Mouse (Mus musculus): ENCODE data around the gene RPS10-NUDT3.

RPS10-NUDT3 gene

GRCm38 (mm10) chr17:27554062-27554960 is 80.7 kb downstream of the RPS10-NUDT3 start:
- DNase-seq (ENCODE audit: low spot score): no peak

DNA sequence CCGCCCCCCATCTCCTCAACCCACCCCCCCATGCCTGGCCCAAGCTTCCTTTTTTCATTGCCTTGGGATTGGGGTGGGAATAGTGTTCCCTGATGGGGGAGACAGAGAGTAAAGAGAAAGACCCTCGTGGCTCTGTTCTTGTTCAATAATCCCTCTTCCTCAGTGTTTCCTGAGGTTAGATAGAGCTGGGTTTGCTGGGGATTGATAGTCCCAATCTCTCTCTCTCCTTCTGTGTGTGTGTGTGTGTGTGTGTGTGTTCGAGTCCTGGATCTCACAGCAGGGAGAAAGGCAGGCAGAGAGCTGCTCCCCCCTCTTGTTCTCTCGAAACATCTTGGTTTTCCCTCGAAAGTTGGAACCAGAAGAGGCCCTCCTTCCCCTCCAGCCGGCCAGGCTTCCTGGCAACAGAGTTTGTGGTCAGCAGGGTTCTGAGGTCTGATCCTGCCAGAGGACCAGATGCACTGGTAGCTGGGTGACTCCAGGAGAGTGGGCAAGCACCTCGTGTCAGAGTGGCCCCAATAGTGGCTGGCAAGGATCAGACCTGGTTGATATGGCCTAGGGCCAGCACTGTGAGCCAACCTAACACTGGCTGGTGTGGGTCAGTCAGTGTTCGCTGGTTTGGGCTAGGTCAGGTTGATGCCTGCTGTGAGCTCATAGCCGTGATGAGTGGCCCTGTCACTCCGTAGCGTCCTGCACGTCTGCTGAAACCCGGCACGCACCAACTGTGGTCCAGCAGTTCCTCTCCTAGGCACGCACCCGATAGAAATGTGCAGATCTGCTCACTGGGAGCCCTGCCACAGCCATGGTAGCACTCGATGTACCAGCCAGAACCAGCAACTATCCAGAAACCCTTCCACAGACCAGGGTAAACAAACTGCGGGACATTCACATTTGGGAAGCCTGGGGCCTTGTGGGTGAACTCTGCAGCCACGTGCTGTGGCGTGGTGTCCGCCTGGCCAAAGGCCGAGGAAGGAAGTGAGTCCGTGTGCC is 82.5 kb downstream of the RPS10-NUDT3 start:
- no peak for DNase-seq (ENCODE audit: low spot score)

DNA sequence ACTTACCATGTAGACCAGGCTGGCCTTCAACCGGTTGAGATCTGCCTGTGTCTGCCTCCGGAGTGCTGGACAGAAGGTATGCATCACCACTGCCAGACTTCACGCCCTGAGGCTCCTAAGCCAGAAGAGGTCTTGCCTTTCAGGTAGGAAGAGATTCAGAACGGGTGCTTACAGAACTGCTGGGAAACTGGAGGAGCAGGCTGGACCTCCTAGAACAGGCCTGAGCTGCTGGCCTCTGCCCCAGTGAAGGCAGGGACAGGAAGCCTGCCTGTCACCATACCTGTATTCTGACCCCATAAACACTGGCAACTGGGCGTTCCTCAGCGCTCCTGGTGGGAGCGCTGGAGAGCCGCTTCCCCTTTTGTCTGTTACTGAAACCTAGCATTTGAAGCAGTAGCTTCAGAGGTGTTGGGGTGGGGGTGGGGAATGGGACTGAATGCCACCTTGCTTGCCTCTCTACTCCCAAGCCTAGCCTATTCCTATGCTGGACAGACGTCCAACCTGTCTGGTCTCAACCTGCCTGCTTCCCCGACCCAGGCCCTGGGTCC is 83.6 kb downstream of the RPS10-NUDT3 start:
- no peak for DNase-seq (ENCODE audit: low spot score)

DNA sequence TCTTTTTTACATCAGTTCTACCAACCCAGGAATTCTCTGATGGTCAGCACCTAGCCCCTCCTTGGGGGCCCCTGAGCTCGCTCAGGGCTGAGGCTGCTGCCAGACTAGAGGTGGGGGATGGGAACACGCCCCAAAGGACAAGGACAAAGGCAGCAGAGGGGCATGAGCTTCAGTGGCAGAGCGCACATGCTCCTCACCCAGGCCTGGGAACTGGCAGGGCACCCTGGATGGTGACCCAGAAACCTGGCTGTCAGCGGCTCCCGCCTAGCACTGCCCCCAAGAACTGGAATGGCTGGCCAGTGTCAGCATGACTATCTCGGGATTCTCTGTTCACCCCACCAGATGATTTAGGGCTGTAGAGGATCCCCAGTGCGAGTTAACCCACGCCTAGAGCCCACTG is 85.8 kb downstream of the RPS10-NUDT3 start:
- no peak for DNase-seq (ENCODE audit: low spot score)

- no peak for DNase-seq (ENCODE audit: low spot score)
Observed at GRCm38 (mm10) chr17:27547253-27547868, 87.7 kb downstream of the RPS10-NUDT3 start.

DNA sequence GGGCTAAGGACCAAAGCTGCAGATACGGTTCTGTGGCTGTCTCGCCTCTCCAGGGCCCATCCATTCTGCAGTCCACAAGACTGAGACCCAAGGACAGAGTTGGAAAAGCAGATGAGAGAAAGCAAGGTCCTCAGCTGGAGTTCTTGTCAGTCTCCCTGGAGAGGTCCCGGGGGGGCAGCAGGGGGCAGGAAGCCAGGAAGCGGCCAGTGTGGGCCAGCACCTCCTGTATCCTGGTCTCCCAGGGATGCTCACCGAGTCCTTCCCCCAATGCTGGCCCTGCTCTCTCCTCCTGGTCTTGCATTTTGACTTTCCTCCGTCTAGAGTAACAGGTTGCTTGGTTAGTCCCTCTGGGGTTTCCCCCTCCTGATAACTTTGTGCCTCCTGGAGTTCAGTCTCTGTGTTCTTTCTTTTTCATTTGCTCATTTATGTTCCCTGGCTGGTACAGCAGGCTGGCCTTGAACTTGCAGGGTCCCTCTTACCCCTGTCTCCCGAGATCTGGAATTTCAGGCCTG is 88.4 kb downstream of the RPS10-NUDT3 start:
- DNase-seq (ENCODE audit: low spot score): no peak

- no peak for DNase-seq (ENCODE audit: low spot score)
Observed at GRCm38 (mm10) chr17:27545991-27546390, 89.0 kb downstream of the RPS10-NUDT3 start.

GRCm38 (mm10) chr17:27544551-27544950 is 90.5 kb downstream of the RPS10-NUDT3 start:
- DNase-seq (ENCODE audit: low spot score): no peak

DNA sequence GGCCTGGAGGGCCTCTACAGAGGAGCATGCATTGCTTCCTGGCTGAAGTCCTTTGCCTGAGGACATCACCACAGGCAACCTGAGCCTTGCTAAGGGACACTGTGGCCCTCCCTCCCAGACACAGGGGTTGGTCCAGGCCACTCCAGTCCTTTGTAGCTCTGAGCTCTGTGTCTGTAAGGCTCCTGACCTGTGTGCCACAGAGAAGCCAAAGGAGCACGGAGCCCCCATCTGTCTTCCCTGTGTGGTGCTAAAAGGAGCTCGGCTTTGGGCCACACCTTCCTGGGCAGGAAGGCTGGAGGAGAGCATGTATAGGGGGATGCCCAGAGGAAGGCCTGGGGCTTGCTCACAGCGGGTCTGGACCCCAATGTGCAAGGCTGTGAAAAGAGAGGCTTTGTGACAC is 93.0 kb downstream of the RPS10-NUDT3 start:
- no peak for DNase-seq (ENCODE audit: low spot score)

DNA sequence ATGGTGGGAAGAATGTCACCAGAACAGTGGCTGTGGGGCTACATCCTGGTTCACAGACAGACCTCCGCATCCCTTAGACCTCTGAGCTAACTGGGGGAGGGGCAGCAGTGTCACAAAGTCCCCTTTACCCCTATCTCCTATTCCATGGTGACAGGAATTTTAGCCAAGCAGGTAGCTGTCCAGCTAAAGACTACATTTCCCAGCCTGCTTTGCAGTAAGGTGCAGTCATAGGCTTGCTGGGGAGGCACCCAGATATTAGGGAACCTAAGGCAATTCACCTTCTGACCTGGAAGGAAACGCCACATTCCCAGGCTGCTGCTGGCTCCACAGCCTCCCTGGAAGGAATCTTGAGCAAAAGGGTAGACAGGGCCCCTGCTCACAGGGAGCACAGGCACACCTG is 93.8 kb downstream of the RPS10-NUDT3 start:
- no peak for DNase-seq (ENCODE audit: low spot score)

DNA sequence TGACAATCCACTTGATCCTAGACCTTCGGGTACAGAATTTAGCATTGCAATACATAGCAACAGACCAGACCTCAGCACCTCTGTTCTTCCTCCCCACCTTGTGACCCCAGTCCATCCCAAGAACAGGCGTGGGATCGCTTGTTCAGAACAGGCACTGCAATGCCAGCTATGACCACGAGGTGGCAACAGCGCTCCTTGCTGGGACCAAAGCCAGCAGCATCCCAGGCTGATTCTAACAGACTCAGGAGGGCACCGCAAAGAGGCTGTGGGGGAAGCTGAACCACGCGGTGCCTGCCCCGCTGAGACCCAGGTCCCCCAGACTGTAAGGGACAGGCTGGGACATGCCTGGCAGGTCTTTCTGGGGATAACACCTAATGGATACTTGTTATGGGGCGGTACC is 100.3 kb downstream of the RPS10-NUDT3 start:
- DNase-seq (ENCODE audit: low spot score): peak; percentile 94

GRCm38 (mm10) chr17:27533354-27533753 is 101.7 kb downstream of the RPS10-NUDT3 start:
- no peak for DNase-seq (ENCODE audit: low spot score)

DNA sequence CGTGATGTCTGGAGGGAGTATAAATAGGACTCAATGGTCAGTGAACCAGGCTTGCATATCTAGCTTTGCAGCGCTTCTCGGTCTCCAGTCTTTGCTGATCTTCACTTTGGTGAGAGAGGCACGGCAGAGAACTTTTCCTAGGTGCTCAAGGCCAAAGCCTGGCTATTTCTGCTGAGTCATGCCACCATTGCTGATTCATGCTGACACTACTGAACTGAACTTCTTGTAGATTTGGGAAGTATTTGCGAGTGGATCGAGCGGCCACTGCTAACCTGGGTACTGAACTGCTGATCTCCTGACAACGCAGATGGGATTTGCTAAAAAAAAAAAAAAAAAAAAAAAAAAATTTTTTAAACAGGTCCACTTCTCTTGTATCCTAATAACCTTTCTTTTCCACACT is 102.9 kb downstream of the RPS10-NUDT3 start:
- no peak for DNase-seq (ENCODE audit: low spot score)

Data from ovary, postnatal 14 days (tissue).